Mouse (Mus musculus) hindbrain, embryonic 10.5 days (tissue): ENCODE data around the gene Dhodh. TPM values are rescaled to one million over a fixed set of nuclear protein-coding genes. Genes with fewer than 3 reads are reported as not detected.
A peak's percentile ranks its signal among the peaks of the same experiment; 100 is the strongest.

Experiments used
- DNase-seq: peaks from one replicate; pipeline ENCODE4 v3.0.0-alpha.2; 2017; ENCODE audit warnings: low spot score
- H3K27ac ChIP-seq: fragments of 300-500 bp; sonication (generic); 2 replicates; pipeline ENCODE4 v1.5.1; 2016; ENCODE audit warnings: mild to moderate bottlenecking, moderate library complexity
- H3K27me3 ChIP-seq: fragments of 300-500 bp; sonication (generic); 2 replicates; pipeline ENCODE4 v1.6.1; 2016; ENCODE audit warnings: mild to moderate bottlenecking; ENCODE audit not compliant: poor library complexity, insufficient read depth, severe bottlenecking
- H3K36me3 ChIP-seq: fragments of 300-500 bp; sonication (generic); 2 replicates; pipeline ENCODE4 v1.6.1; 2016; ENCODE audit warnings: mild to moderate bottlenecking, moderate library complexity
- H3K4me1 ChIP-seq: fragments of 300-500 bp; sonication (generic); replicated peaks from 2 replicates; pipeline ENCODE4 v1.6.1; 2016; ENCODE audit warnings: mild to moderate bottlenecking
- H3K4me3 ChIP-seq: fragments of 300-500 bp; sonication (generic); 2 replicates; pipeline ENCODE4 v1.5.1; 2016; ENCODE audit warnings: mild to moderate bottlenecking, moderate library complexity
- H3K9me3 ChIP-seq: fragments of 300-500 bp; sonication (generic); 2 replicates; pipeline ENCODE4 v1.6.1; 2016; ENCODE audit warnings: mild to moderate bottlenecking, moderate library complexity
- WGBS: fragments of 180-500 bp; shearing (Covaris S2); methylation state at CpG from one replicate; pipeline ENCODE4 v1.1.7; 2016; 5-methylcytosine and 5-hydroxymethylcytosine counted together
- polyA plus RNA-seq: library from polyadenylated mRNA; unstranded; fragments of >200 nt; fragmentation: Nextera tagmentation; extraction: Ambion mirVana; gene quantifications from 2 replicates; pipeline ENCODE4 v1.2.1, GENCODE M21; 2016

The Dhodh gene
- polyA plus RNA-seq, 1 experiment from 2014 or later = 47.6 TPM

GRCm38 (mm10) chr8:109614243-109615210 is 6.1 kb upstream of the Dhodh start, which contains the start of gene Pkd1l3:
Pkd1l3 (plus strand) TSS chr8:109614517.
- 62% methylated on average over 27 of the region's 27 CpGs for WGBS
- H3K4me3 ChIP-seq = no peak within 1 kb of the TSS
- no peak for DNase-seq
- H3K9me3 ChIP-seq = peaks cover under 1% of the 10 kb centered on the region; the same call in 1 of the 2 replicates
- no peaks in the 10 kb centered on the region for H3K36me3 ChIP-seq
- H3K27ac ChIP-seq = no peak within 1 kb of the TSS
- H3K4me1 ChIP-seq = peaks cover 2% of the 10 kb centered on the region; the same call in 1 of the 2 replicates
- no peaks in the 10 kb centered on the region for H3K27me3 ChIP-seq

GRCm38 (mm10) chr8:109609153-109609502 is 655 bp upstream of the Dhodh start:
- H3K36me3 ChIP-seq = peaks cover 20% of the 10 kb centered on the region
- WGBS = 29% methylated on average over 5 of the region's 5 CpGs

GRCm38 (mm10) chr8:109607650-109608049 is 823 bp downstream of the Dhodh start:
- Histone ChIP-seq H3K27ac (peak overlapping the region; percentile 91), H3K4me3 (peak overlapping the region; percentile 69), H3K36me3 (peaks cover 34% of the 10 kb centered on the region), H3K4me1 (peaks cover 19% of the 10 kb centered on the region), H3K9me3 (no peaks in the 10 kb centered on the region), H3K27me3 (no peaks in the 10 kb centered on the region)
- DNase-seq = no peak
- WGBS = 13% methylated on average over 12 of the region's 12 CpGs

More at GRCm38 (mm10) chr8:109609153-109609502, 655 bp upstream of the Dhodh start:
- H3K4me3 ChIP-seq = peak overlapping the region; percentile 69
- no peaks in the 10 kb centered on the region for H3K27me3 ChIP-seq
- peaks cover 19% of the 10 kb centered on the region for H3K4me1 ChIP-seq
- no peak for DNase-seq
- peak overlapping the region; percentile 91 for H3K27ac ChIP-seq
- H3K9me3 ChIP-seq = no peaks in the 10 kb centered on the region

- no peak overlapping the region for H3K27ac ChIP-seq
- WGBS = 86% methylated on average over 2 of the region's 2 CpGs
- no peaks in the 10 kb centered on the region for H3K27me3 ChIP-seq
- no peak overlapping the region for H3K4me3 ChIP-seq
- DNase-seq = no peak
- H3K9me3 ChIP-seq = no peaks in the 10 kb centered on the region
- H3K36me3 ChIP-seq = peaks cover 44% of the 10 kb centered on the region
- peaks cover 19% of the 10 kb centered on the region for H3K4me1 ChIP-seq
Observed at GRCm38 (mm10) chr8:109606725-109607124, 1.7 kb downstream of the Dhodh start.

GRCm38 (mm10) chr8:109595854-109596253 is 12.6 kb downstream of the Dhodh start:
- WGBS = 55% methylated on average over 8 of the region's 8 CpGs
- H3K4me3 ChIP-seq = no peak overlapping the region
- H3K27ac ChIP-seq = no peak overlapping the region
- H3K9me3 ChIP-seq = no peaks in the 10 kb centered on the region
- peak; percentile 61 for DNase-seq
- H3K36me3 ChIP-seq = peaks cover 72% of the 10 kb centered on the region
- H3K4me1 ChIP-seq = no peaks in the 10 kb centered on the region
- no peaks in the 10 kb centered on the region for H3K27me3 ChIP-seq

GRCm38 (mm10) chr8:109593117-109593788 is 15.2 kb downstream of the Dhodh start:
- Histone ChIP-seq H3K9me3 (no peaks in the 10 kb centered on the region), H3K4me3 (no peak overlapping the region), H3K27me3 (no peaks in the 10 kb centered on the region), H3K27ac (no peak overlapping the region), H3K4me1 (no peaks in the 10 kb centered on the region), H3K36me3 (peaks cover 51% of the 10 kb centered on the region)
- WGBS = 82% methylated on average over 6 of the region's 6 CpGs
- no peak for DNase-seq

GRCm38 (mm10) chr8:109592164-109592563 is 16.3 kb downstream of the Dhodh start:
- 95% methylated on average over 5 of the region's 5 CpGs for WGBS
- Histone ChIP-seq H3K27me3 (no peaks in the 10 kb centered on the region), H3K4me1 (no peaks in the 10 kb centered on the region), H3K4me3 (no peak overlapping the region), H3K27ac (no peak overlapping the region), H3K36me3 (peaks cover 51% of the 10 kb centered on the region), H3K9me3 (no peaks in the 10 kb centered on the region)
- DNase-seq = no peak

- WGBS = 79% methylated on average over 3 of the region's 3 CpGs
- Histone ChIP-seq H3K27me3 (no peaks in the 10 kb centered on the region), H3K4me1 (no peaks in the 10 kb centered on the region), H3K9me3 (no peaks in the 10 kb centered on the region), H3K27ac (no peak overlapping the region), H3K36me3 (peaks cover 43% of the 10 kb centered on the region), H3K4me3 (no peak overlapping the region)
- DNase-seq = no peak
Observed at GRCm38 (mm10) chr8:109591367-109591766, 17.1 kb downstream of the Dhodh start.

GRCm38 (mm10) chr8:109590901-109591300 is 17.6 kb downstream of the Dhodh start:
- Histone ChIP-seq H3K27me3 (no peaks in the 10 kb centered on the region), H3K4me1 (no peaks in the 10 kb centered on the region), H3K4me3 (no peak overlapping the region), H3K9me3 (no peaks in the 10 kb centered on the region), H3K27ac (no peak overlapping the region), H3K36me3 (peaks cover 41% of the 10 kb centered on the region)
- 87% methylated on average over 9 of the region's 9 CpGs for WGBS
- no peak for DNase-seq

- H3K27ac ChIP-seq = no peak overlapping the region
- peaks cover 6% of the 10 kb centered on the region for H3K36me3 ChIP-seq
- WGBS = 71% methylated on average over 7 of the region's 7 CpGs
- H3K9me3 ChIP-seq = no peaks in the 10 kb centered on the region
- no peak overlapping the region for H3K4me3 ChIP-seq
- H3K27me3 ChIP-seq = no peaks in the 10 kb centered on the region
- H3K4me1 ChIP-seq = no peaks in the 10 kb centered on the region
- no peak for DNase-seq
Observed at GRCm38 (mm10) chr8:109586972-109587504, 21.4 kb downstream of the Dhodh start.

GRCm38 (mm10) chr8:109585652-109586051 is 22.8 kb downstream of the Dhodh start:
- Histone ChIP-seq H3K27me3 (no peaks in the 10 kb centered on the region), H3K4me1 (no peaks in the 10 kb centered on the region), H3K9me3 (no peaks in the 10 kb centered on the region), H3K27ac (no peak overlapping the region), H3K36me3 (no peaks in the 10 kb centered on the region), H3K4me3 (no peak overlapping the region)
- no peak for DNase-seq

- no peak for DNase-seq
- Histone ChIP-seq H3K4me3 (no peak overlapping the region), H3K9me3 (no peaks in the 10 kb centered on the region), H3K27ac (no peak overlapping the region), H3K4me1 (no peaks in the 10 kb centered on the region), H3K27me3 (no peaks in the 10 kb centered on the region), H3K36me3 (no peaks in the 10 kb centered on the region)
- 93% methylated on average over 3 of the region's 3 CpGs for WGBS
Observed at GRCm38 (mm10) chr8:109584830-109585229, 23.6 kb downstream of the Dhodh start.

GRCm38 (mm10) chr8:109584293-109584692 is 24.2 kb downstream of the Dhodh start:
- DNase-seq = no peak
- Histone ChIP-seq H3K27me3 (no peaks in the 10 kb centered on the region), H3K27ac (no peak overlapping the region), H3K4me3 (no peak overlapping the region), H3K4me1 (no peaks in the 10 kb centered on the region), H3K36me3 (no peaks in the 10 kb centered on the region), H3K9me3 (no peaks in the 10 kb centered on the region)
- 86% methylated on average over 4 of the region's 4 CpGs for WGBS
